Comparison of ENCODE assay signal across 10 mouse cellular contexts in the genomic region with DNA sequence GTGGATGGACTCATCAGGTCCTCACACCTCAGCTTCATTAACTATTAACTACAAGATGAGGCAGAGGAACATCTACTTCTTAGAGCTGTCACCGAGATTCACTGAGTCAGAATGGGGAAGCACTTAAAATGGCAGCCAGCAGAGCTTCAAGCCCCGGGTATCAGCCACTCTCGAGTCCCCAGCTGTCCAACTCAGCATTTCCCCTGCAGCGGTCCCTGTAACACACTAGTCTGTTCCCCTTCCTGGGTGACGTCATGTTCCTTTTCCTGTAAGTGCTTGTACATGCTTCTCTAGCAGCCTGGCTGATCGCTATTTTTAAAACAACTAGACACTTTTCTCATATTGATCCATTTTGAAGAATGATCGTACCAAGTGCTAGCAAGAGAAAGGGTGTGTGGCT. TPM values are rescaled to one million over a fixed set of nuclear protein-coding genes. Genes with fewer than 3 reads are reported as not detected.
DNase-seq lines count a peak whose midpoint lies in the region; ATAC-seq and TF ChIP-seq lines count a peak whose summit lies in the region.
"Had no signal": no experiment of that assay in that cellular context is flagged by ENCODE, and none has a peak within 500 bp of the region (broad histone marks: within the 10 kb centered on the region; RNA-seq: fewer than 3 reads in every experiment).

No protein-coding gene starts in this region.

- H3K27me3 ChIP-seq in heart, embryonic 10.5 days (ENCODE audit: insufficient read depth, poor library complexity, severe bottlenecking): no peaks in the 10 kb centered on the region
- no peaks in the 10 kb centered on the region for H3K27me3 ChIP-seq in liver, postnatal 0 days (ENCODE audit: insufficient read depth, low read length)
- no peaks in the 10 kb centered on the region for H3K27me3 ChIP-seq in midbrain, embryonic 10.5 days (ENCODE audit: low read depth, poor library complexity, severe bottlenecking)
- H3K27me3 ChIP-seq: lung, embryonic 15.5 days had no signal

- no peak overlapping the region for H3K9ac ChIP-seq in liver, postnatal 0 days (replicated peaks)
- H3K9ac ChIP-seq: lung, embryonic 15.5 days had no signal

- H3K9me3 ChIP-seq in heart, embryonic 10.5 days: no peaks in the 10 kb centered on the region
- H3K9me3 ChIP-seq in liver, postnatal 0 days (ENCODE audit: low read length): no peaks in the 10 kb centered on the region
- H3K9me3 ChIP-seq in midbrain, embryonic 10.5 days (replicated peaks): no peaks in the 10 kb centered on the region
- H3K9me3 ChIP-seq: lung, embryonic 15.5 days had no signal

- DNase-seq in right cerebral cortex, adult 18-20 months: peak; percentile 43
- no peak for DNase-seq in right cerebral cortex, postnatal 4 days
- no peak for DNase-seq in heart, embryonic 10.5 days (ENCODE audit: low spot score)
- peak; percentile 54 for DNase-seq in liver, postnatal 0 days
- DNase-seq in spleen, postnatal 14 days (ENCODE audit: low spot score in 2 of 2): peak; percentile 25 to 40
- DNase-seq in cerebellum, adult 18-20 months: no peak
- DNase-seq in midbrain, embryonic 10.5 days (ENCODE audit: low spot score): no peak
- DNase-seq in left cerebral cortex, adult 18-20 months (ENCODE audit: low spot score in 2 of 2): no peak

- 59% methylated on average over 7 of the region's 7 CpGs for WGBS in heart, embryonic 10.5 days
- WGBS in liver, postnatal 0 days (ENCODE audit: insufficient replicate concordance): 23% methylated on average over 7 of the region's 7 CpGs
- WGBS in midbrain, embryonic 10.5 days: 86% methylated on average over 7 of the region's 7 CpGs

- no peak for TF ChIP-seq CTCF in liver, postnatal 0 days (IDR thresholded peaks at IDR 0.05; ENCODE audit: low read depth)

- 0 out of 2 replicates have a peak overlapping the region, but pooled peaks have one; percentile 40 for H3K4me2 ChIP-seq in liver, postnatal 0 days (ENCODE audit: low read depth, low read length)
- H3K4me2 ChIP-seq: lung, embryonic 15.5 days had no signal

- H3K36me3 ChIP-seq in heart, embryonic 10.5 days: no peaks in the 10 kb centered on the region
- no peaks in the 10 kb centered on the region for H3K36me3 ChIP-seq in liver, postnatal 0 days (replicated peaks; ENCODE audit: insufficient read depth, low read length)
- H3K36me3 ChIP-seq in midbrain, embryonic 10.5 days: no peaks in the 10 kb centered on the region
- H3K36me3 ChIP-seq: lung, embryonic 15.5 days had no signal

- no peak overlapping the region for H3K4me3 ChIP-seq in heart, embryonic 10.5 days
- H3K4me3 ChIP-seq in liver, postnatal 0 days (ENCODE audit: low read depth, low read length): no peak overlapping the region
- H3K4me3 ChIP-seq in midbrain, embryonic 10.5 days: no peak overlapping the region
- H3K4me3 ChIP-seq: lung, embryonic 15.5 days had no signal

- ATAC-seq in liver, postnatal 0 days: peak; percentile 69

- no peaks in the 10 kb centered on the region for H3K4me1 ChIP-seq in heart, embryonic 10.5 days
- peaks cover 6% of the 10 kb centered on the region; the same call in 1 of the 2 replicates for H3K4me1 ChIP-seq in liver, postnatal 0 days (ENCODE audit: insufficient read depth)
- H3K4me1 ChIP-seq in midbrain, embryonic 10.5 days: no peaks in the 10 kb centered on the region
- H3K4me1 ChIP-seq: lung, embryonic 15.5 days had no signal

- no peak for TF ChIP-seq EP300 in liver, postnatal 0 days (IDR thresholded peaks at IDR 0.05; ENCODE audit: low read depth)

- peak overlapping the region; percentile 42; the same call in 1 of the 2 replicates for H3K27ac ChIP-seq in heart, embryonic 10.5 days
- peak overlapping the region; percentile 44; the same call in 1 of the 2 replicates for H3K27ac ChIP-seq in liver, postnatal 0 days (ENCODE audit: low read depth)
- H3K27ac ChIP-seq in midbrain, embryonic 10.5 days (replicated peaks): no peak overlapping the region
- H3K27ac ChIP-seq: lung, embryonic 15.5 days had no signal

RNA-seq across cellular contexts. Expression of a gene that starts 8.6 kb away (rescaled TPM):
- polyA plus RNA-seq in heart, embryonic 10.5 days (2016; fragmentation: Nextera tagmentation; extraction: Ambion mirVana): 470 and 475 TPM in 2 replicates
- 238 and 254 TPM in 2 replicates for polyA plus RNA-seq in liver, postnatal 0 days (2015; fragmentation: Nextera tagmentation; extraction: Ambion mirVana)
- polyA plus RNA-seq in midbrain, embryonic 10.5 days (2016; fragmentation: Nextera tagmentation; extraction: Ambion mirVana): 353 and 368 TPM in 2 replicates
- 100 to 1,000 TPM; 244 to 263 TPM for total RNA-seq in left cerebral cortex, adult 18-20 months (2021)

RNA-seq across cellular contexts. Expression of a gene that starts 32.9 kb away (rescaled TPM):
- not detected in 2 replicates for polyA plus RNA-seq in heart, embryonic 10.5 days (2016; fragmentation: Nextera tagmentation; extraction: Ambion mirVana)
- not detected in 2 replicates for polyA plus RNA-seq in liver, postnatal 0 days (2015; fragmentation: Nextera tagmentation; extraction: Ambion mirVana)
- polyA plus RNA-seq in midbrain, embryonic 10.5 days (2016; fragmentation: Nextera tagmentation; extraction: Ambion mirVana): not detected in 2 replicates
- not detected for total RNA-seq in left cerebral cortex, adult 18-20 months (2021)
- polyA plus RNA-seq: embryonic facial prominence, embryonic 11.5 days; lung, embryonic 15.5 days had no signal

RNA-seq across cellular contexts. Expression of a gene that starts 51.0 kb away (rescaled TPM):
- polyA plus RNA-seq in heart, embryonic 10.5 days (2016; fragmentation: Nextera tagmentation; extraction: Ambion mirVana): 0.70 and 1.7 TPM in 2 replicates
- 0.20 and 0.22 TPM in 2 replicates for polyA plus RNA-seq in liver, postnatal 0 days (2015; fragmentation: Nextera tagmentation; extraction: Ambion mirVana)
- polyA plus RNA-seq in midbrain, embryonic 10.5 days (2016; fragmentation: Nextera tagmentation; extraction: Ambion mirVana): 0.25 TPM in 2 replicates
- total RNA-seq in left cerebral cortex, adult 18-20 months (2021): not detected

RNA-seq across cellular contexts. Expression of a gene that starts 57.2 kb away (rescaled TPM):
- 224 and 261 TPM in 2 replicates for polyA plus RNA-seq in heart, embryonic 10.5 days (2016; fragmentation: Nextera tagmentation; extraction: Ambion mirVana)
- polyA plus RNA-seq in liver, postnatal 0 days (2015; fragmentation: Nextera tagmentation; extraction: Ambion mirVana): 105 and 109 TPM in 2 replicates
- 241 and 246 TPM in 2 replicates for polyA plus RNA-seq in midbrain, embryonic 10.5 days (2016; fragmentation: Nextera tagmentation; extraction: Ambion mirVana)
- total RNA-seq in left cerebral cortex, adult 18-20 months (2021): 100 to 1,000 TPM; 141 to 150 TPM

RNA-seq across cellular contexts. Expression of a gene that starts 57.4 kb away (rescaled TPM):
- 170 and 253 TPM in 2 replicates for polyA plus RNA-seq in heart, embryonic 10.5 days (2016; fragmentation: Nextera tagmentation; extraction: Ambion mirVana)
- polyA plus RNA-seq in liver, postnatal 0 days (2015; fragmentation: Nextera tagmentation; extraction: Ambion mirVana): 46.7 and 50.0 TPM in 2 replicates
- 99.5 and 107 TPM in 2 replicates for polyA plus RNA-seq in midbrain, embryonic 10.5 days (2016; fragmentation: Nextera tagmentation; extraction: Ambion mirVana)
- 100 to 1,000 TPM; 179 TPM for total RNA-seq in left cerebral cortex, adult 18-20 months (2021)

Comparison
In these comparisons a context has a peak if more than half of its experiments do, and no peak if none do; other contexts are left out.
1. DNase-seq: peak in right cerebral cortex, adult 18-20 months (single experiment), liver, postnatal 0 days (single experiment) and spleen, postnatal 14 days (2 of 2); none in right cerebral cortex, postnatal 4 days (single experiment), heart, embryonic 10.5 days (single experiment), cerebellum, adult 18-20 months (0 of 2), midbrain, embryonic 10.5 days (single experiment) and left cerebral cortex, adult 18-20 months (0 of 2).